Mouse (Mus musculus) retina, postnatal 1 day (tissue): ENCODE results near the gene Sumf2.

Experiments used
- DNase-seq: peaks from one replicate; pipeline ENCODE4 v3.0.0-alpha.2; 2012

Gene Sumf2

DNA sequence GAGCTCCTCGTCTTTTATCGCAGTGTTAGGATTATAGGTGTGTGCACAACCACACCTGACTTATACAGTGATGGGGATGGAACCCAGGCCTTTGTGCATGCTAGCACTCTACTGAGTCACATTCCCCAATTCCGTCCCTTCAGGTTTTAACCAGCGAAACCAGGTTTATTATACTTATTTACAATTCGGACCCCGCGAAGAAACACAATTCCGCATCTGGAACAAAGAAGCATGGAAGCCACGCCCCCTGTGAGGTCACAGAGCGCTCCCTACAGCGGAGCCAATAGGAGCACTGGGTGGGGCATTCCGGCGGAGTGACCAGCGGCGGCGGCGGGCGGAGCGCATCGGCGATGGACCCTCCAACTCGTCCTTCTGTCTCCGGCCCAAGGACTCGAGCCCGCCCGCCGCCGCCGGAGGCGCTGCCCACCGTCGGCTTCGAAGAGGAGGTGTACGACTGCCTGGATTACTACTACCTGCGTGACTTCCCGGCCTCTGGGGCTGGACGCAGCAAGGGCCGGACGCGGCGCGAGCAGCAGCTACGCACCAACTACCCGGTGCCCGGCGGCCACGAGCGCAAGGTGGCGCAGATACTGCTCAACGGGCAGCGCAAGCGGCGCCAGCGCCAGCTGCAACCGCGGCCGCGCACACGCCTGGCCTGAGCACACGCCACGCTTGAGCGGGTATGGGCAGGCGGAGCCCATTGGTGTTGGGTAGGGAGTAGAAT lies 61.6 kb downstream of the Sumf2 start, which contains the start of gene Nupr1l:
Gene Nupr1l (plus strand): TSS at position 299 of the 724 bp plus-strand sequence.
- DNase-seq, result peak; percentile 95

DNA sequence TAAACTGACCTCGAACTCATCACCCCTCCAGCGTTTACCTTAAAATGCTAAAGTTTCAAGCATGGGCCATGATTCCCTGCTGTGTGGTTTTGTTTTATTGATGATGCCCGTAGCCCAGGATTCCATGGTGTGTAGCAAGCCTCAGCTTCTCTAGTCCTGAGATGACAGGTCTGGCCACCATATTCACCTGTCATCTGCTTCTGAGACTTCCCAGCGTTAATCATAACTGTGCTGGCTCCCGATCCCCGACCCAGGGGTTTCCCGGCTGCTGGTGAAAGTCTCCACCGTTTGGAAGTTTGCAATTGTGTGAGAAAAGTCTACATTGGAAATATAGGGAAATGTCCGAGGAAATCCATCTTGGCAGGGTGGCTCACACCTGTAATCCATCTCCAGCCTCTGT lies 62.4 kb downstream of the Sumf2 start:
- no peak for DNase-seq

- DNase-seq, result no peak
Measured at GRCm38 (mm10) chr5:129909591-129909990, 62.8 kb downstream of the Sumf2 start.
